Mouse (Mus musculus) C2C12 (cell line): ENCODE measurements around the gene Ccdc78.

Experiments
- CEBPB ChIP-seq: IDR thresholded peaks from one replicate; pipeline ENCODE4 v1.6.1; 2011; ENCODE audit warnings: low read depth, mild to moderate bottlenecking, control low read depth, moderate library complexity
- CTCF ChIP-seq: IDR thresholded peaks from one replicate; pipeline ENCODE4 v1.5.1; 2011; ENCODE audit not compliant: control insufficient read depth, insufficient read depth, insufficient read length
- MAX ChIP-seq: IDR thresholded peaks from one replicate; pipeline ENCODE4 v1.6.1; 2011; ENCODE audit warnings: mild to moderate bottlenecking, control low read depth
- MYOD1 ChIP-seq: IDR thresholded peaks from one replicate; pipeline ENCODE4 v1.6.1; 2011; ENCODE audit warnings: low read depth; ENCODE audit not compliant: control insufficient read depth, insufficient read length
- MYOG ChIP-seq: IDR thresholded peaks from one replicate; pipeline ENCODE4 v1.6.1; 2011; ENCODE audit not compliant: control insufficient read depth, insufficient read length; ENCODE audit errors: extremely low read depth
- USF1 ChIP-seq: IDR thresholded peaks from one replicate; pipeline ENCODE4 v1.6.1; 2011; ENCODE audit warnings: low read depth, mild to moderate bottlenecking, control low read depth, moderate library complexity

- no peak for TF ChIP-seq CTCF
- no peak for TF ChIP-seq USF1
- TF ChIP-seq MYOD1 = no peak
- TF ChIP-seq MYOG = no peak
- TF ChIP-seq CEBPB = no peak
- no peak for TF ChIP-seq MAX
These were observed 37.1 kb downstream of the Ccdc78 start, which contains the start of gene Wdr24 for GRCm38 (mm10) chr17:25823452-25823851.
